Mouse (Mus musculus): ENCODE data around the gene 9430038I01Rik.
"Not testable (repeated sequence)": the region's sequence is repeated elsewhere in the genome, so short reads cannot be mapped to it uniquely, and the experiment has no call there.

9430038I01Rik gene

DNA sequence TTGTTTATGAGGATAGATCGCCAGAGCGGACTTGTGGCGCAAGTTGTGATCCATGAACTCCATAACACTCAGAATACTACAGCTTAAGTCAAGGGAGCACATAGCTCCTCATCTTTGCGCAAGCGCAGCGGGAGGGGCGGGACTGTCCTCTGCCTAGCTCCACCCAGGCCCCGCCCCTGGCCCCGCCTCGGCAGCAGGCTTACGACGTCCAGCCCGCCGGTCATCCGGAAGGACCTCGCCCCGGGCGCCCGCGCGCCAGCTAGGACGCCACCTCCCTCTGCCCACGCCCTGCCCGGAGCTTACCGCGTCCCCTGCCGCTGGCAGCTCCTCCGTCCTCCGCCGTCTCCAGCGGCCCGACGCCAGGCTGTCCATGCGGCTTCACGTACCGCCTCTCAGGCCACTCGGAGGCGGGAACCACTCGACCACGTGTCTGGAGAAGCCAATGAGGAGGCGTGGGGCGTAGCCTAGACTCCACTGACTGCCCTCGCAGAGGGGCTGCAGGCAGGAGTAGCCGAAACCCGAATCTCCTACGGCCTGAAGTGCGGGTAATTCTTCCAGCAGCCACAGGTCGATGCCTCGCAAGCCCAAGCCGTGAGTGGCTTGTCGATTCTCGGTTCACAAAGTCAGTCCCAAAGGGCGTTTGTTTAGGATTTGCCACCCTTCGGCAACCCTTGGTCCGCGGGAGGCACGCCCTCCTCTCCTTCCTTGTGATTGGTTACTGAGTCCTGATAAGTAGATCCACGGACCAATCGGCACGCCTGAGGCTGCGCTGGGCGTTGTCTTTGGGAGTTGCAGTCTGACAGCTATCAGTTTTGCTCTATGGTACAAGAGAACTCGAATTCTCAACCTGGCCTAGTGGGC, at the start of gene 9430038I01Rik:
TSS of gene 9430038I01Rik (minus strand) at position 426 of the 861 bp plus-strand sequence.
- peak; percentile 95 for DNase-seq

GRCm38 (mm10) chr7:137445321-137445720, 34.8 kb upstream of the 9430038I01Rik start:
- no peak for DNase-seq

GRCm38 (mm10) chr7:137442951-137443350, 32.4 kb upstream of the 9430038I01Rik start:
- no peak for DNase-seq

DNA sequence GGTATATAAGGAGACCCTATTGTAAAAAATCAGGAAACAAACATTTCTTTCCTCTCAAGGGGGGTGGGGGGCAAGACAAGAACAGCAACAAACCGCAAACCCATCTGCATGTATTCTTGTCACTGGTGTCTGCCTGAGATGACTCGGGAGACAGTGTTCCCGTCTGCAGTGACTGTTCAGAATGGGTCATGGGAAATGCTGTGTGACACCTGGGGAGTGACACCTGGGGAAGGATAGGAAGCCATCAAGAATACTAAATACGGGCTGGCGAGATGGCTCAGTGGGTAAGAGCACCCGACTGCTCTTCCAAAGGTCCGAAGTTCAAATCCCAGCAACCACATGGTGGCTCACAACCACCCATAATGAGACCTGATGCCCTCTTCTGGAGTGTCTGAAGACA, 28.4 kb upstream of the 9430038I01Rik start:
- DNase-seq = not testable (repeated sequence)

DNA sequence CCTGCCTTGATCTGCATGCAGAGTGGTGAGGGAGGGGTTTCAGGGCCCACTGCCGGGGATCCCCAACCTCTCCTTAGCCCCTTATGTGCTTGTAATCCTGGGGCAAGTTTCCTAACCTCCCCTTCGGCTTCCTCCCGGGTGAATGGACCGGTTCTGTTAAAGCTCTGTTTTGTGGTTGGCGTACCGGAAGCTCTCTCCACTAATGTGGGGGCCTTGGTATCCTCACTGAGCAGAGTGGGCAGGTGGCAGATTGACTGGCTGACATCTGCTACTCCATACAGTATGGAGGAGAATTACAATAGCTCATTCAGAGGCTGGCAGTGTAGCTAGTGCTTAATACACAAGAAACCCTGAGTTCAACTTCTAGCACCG, 27.6 kb upstream of the 9430038I01Rik start:
- DNase-seq = peak; percentile 20

- peak; percentile 95 for DNase-seq
These were observed 27.0 kb upstream of the 9430038I01Rik start, which contains the start of gene Glrx3 for GRCm38 (mm10) chr7:137437440-137438178. TSS of gene Glrx3 (plus strand) at chr7:137437614.

- no peak for DNase-seq
These were observed 26.3 kb upstream of the 9430038I01Rik start for GRCm38 (mm10) chr7:137436901-137437300.

GRCm38 (mm10) chr7:137431769-137432603, 21.4 kb upstream of the 9430038I01Rik start:
- no peak for DNase-seq

GRCm38 (mm10) chr7:137426693-137427092, 16.1 kb upstream of the 9430038I01Rik start:
- no peak for DNase-seq

DNA sequence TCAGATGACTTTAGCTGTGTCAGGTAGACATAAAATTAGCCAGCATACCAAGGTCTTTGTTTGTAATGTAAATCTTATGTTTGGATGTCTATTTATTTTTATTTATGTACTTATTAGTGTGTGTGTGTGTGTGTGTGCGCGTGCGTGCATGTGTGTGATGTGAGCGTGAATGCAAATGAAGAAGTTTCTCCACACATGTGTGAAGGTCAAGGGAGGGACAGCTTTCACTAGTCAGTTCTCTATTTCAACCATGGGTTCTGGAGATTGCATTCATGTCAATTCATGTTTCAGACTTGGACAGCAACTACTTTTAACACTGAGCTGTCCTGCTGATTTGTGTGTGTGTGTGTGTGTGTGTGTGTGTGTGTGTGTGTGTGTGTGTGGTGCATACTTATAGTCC, 10.7 kb upstream of the 9430038I01Rik start:
- DNase-seq = no peak

GRCm38 (mm10) chr7:137420550-137420949, 10.0 kb upstream of the 9430038I01Rik start:
- no peak for DNase-seq

GRCm38 (mm10) chr7:137414710-137415109, 4.1 kb upstream of the 9430038I01Rik start:
- no peak for DNase-seq

DNA sequence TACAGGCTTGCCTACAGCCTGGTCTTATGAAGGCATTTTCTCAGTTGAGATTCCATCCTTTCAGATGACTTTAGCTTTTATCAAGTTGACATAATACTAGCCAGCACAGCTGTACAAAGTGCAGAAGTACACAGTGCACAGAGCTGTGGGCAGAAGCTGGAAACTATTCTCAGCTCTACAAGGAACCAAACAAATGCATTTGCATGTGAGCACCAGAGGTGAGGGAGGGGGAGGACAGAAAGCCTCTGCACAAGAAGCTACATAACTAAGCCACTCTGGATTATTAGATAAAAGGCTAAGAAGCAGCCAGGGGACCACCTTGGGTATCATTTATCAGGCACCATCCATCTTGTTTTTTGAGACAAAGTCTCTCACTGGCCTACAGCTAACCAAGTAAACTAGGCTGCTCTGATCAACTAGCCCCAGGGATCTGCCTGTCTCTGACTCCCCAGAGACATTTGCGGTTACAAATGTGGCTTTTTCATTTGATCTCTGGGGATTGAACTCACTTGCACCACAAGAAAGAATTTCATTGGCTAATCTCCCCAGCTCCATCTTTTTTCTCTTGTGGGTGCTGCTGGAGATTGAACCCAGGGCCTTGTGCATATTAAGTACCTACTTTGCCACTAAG, 3.0 kb downstream of the 9430038I01Rik start:
- DNase-seq = no peak

GRCm38 (mm10) chr7:137404146-137404545, 6.4 kb downstream of the 9430038I01Rik start:
- DNase-seq = no peak

- DNase-seq = no peak
These were observed 11.6 kb downstream of the 9430038I01Rik start for GRCm38 (mm10) chr7:137398973-137399372.

- DNase-seq = no peak
These were observed 13.1 kb downstream of the 9430038I01Rik start for GRCm38 (mm10) chr7:137397361-137397910.

DNA sequence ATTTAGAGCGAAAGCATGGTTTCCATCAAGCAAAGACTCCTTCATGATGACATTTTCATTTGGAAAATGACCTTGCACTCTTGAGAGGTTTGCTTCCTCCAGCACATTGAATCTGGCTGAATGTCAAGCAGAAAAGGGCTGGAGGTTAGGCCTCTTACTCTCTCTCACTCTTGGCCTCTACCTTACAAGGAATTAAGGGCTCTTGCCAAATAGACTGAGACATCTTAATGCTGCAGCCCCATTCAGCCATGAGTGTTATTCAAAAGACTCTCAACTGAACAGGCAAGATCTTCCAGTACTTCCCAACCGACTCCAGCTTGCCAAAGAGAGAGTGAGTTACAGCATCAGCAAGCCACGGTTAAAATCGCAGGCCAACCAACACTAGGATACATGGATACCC, 15.1 kb downstream of the 9430038I01Rik start:
- DNase-seq = no peak

GRCm38 (mm10) chr7:137387863-137388262, 22.7 kb downstream of the 9430038I01Rik start:
- no peak for DNase-seq

GRCm38 (mm10) chr7:137374996-137375395, 35.6 kb downstream of the 9430038I01Rik start:
- no peak for DNase-seq

- no peak for DNase-seq
These were observed 38.8 kb downstream of the 9430038I01Rik start for GRCm38 (mm10) chr7:137371770-137372169.

- no peak for DNase-seq
These were observed 40.4 kb downstream of the 9430038I01Rik start for GRCm38 (mm10) chr7:137370175-137370574.

DNA sequence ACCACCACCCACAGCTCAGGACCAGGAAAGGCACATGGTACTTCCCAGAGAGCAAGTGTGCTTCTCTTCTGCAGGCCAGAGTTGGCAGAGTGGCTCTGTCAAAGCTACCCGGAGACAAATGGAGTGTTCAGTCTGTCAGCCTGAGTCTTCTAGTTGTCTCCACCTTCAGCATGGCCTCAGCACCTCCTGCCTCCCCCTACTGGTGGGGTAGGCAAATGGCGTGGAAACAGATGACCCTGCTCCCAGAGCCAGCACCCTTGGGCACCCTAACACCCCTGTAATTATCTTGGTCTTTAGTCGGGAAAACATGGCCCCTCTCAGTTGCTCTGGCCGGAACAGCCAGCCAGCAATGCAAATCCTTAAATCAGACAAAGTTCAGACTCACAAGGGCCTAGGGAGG, 43.8 kb downstream of the 9430038I01Rik start:
- DNase-seq = no peak
